Comparison of ENCODE assay signal across 33 mouse cellular contexts in the genomic region with DNA sequence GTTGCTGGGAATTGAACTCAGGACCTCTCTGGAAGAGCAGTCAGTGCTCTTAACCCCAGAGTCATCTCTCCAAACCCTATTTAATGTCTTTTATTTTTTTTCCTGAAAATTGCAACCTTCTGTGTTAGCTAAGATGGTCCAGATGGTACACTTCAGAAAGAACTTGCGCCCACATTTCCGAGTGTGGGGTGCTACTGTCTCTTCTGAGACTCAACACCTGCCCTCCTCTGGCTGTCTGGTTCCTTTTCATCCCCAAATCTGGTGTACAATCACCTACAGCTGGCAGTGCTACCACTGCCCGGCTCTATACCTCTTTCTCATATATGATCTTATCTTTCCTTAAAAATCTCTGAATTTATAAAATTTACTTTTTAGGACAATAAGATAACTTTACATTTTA. TPM values are rescaled to one million over a fixed set of nuclear protein-coding genes. Genes with fewer than 3 reads are reported as not detected.
"Had no signal": no experiment of that assay in that cellular context is flagged by ENCODE, and none has a peak within 500 bp of the region (broad histone marks: within the 10 kb centered on the region; RNA-seq: fewer than 3 reads in every experiment).

No protein-coding gene starts in this region.

- DNase-seq: heart, postnatal 10 days; heart, postnatal 14 days; heart, postnatal 36 days; heart, postnatal 4 days; kidney, adult 11 months; kidney, adult 18-20 months; kidney, adult 2 months; kidney, adult 8-10 months; kidney, adult 9 months; kidney, postnatal 10 days; kidney, postnatal 14 days; kidney, postnatal 25 days; kidney, postnatal 36 days; kidney, postnatal 4 days; layer of hippocampus, adult 9-11 months; layer of hippocampus, postnatal 36 days had no signal

- ATAC-seq: hindbrain, embryonic 16.5 days; hindbrain, postnatal 0 days; inflammation-experienced regulatory T-cells, adult 6 months; intestine, embryonic 15.5 days; intestine, embryonic 16.5 days; intestine, postnatal 0 days had no signal

RNA-seq across cellular contexts. Expression of a gene that starts 21.8 kb away (rescaled TPM):
- total RNA-seq: heart, postnatal 10 days; heart, postnatal 14 days; heart, postnatal 25 days; heart, postnatal 36 days; heart, postnatal 4 days; hematopoietic stem cell, adult 5-6 weeks; hindbrain, postnatal 0 days; layer of hippocampus, adult 18-20 months; layer of hippocampus, adult 2 months; layer of hippocampus, adult 8-10 months; layer of hippocampus, postnatal 10 days; layer of hippocampus, postnatal 14 days; layer of hippocampus, postnatal 25 days; layer of hippocampus, postnatal 36 days; left cerebral cortex, adult 18-20 months; left cerebral cortex, adult 2 months; left cerebral cortex, adult 8-10 months had no signal

RNA-seq across cellular contexts. Expression of a gene that starts 58.1 kb away (rescaled TPM):
- total RNA-seq: heart, postnatal 14 days; heart, postnatal 25 days; heart, postnatal 36 days; heart, postnatal 4 days; hematopoietic stem cell, adult 5-6 weeks had no signal
